Mouse (Mus musculus): ENCODE measurements around the gene Sntg2.

- no peak for TF ChIP-seq GATA1 (IDR thresholded peaks at IDR 0.05; ENCODE audit: low read length)
- no peak for TF ChIP-seq TAL1 (IDR thresholded peaks at IDR 0.05; ENCODE audit: low read length)
These were observed 100.8 kb downstream of the Sntg2 start for GRCm38 (mm10) chr12:30272242-30272985.
